Mouse (Mus musculus): ENCODE measurements at regions not wholly inside any gene's neighbourhood (a gene's known extent, or its start where the extent isn't known, plus 50 kb on each side); places are given as distances from the start of the nearest gene placed in this dataset.

DNA sequence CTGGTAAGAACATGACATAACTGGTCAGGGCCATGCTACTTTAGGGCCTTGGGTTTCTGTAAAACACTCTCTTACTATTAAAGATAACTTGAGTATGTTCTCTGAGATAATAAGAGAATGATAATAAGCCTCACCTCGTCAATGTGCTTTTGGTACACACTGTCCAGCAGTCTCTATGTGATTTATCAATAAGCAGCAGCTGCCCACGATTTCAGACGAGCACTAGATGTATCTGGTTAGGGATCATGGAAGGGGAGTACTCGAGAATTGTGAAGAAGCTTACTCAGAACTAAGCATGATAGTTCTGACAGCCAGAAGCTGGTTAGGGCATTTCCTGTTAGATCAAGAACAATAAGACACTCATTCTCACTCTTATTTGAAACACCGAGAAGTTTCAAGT, 53.8 kb downstream of the Neurod6 start:
- DNase-seq (ENCODE audit: low spot score in 2 of 2), result no peak

DNA sequence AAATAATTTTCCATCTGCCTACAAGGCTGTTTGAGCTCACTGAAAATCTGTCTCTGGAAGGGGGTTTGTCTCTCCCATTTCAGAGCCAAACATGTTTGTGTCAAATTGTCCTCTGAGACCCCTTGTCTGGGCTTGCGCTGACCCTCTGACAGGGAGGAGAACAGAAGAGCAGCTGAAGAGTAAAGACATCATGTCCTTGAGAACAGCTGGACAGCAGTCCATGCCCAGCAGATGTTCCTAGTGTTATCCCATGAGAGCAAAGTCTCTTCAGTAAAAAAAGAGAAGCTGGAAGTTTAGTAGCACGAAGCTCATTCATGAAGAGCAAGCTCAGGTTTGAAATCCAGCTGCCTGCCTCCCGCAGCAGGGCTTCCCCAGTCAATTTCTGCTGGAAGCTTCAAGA, 60.7 kb downstream of the Neurod6 start:
- DNase-seq (ENCODE audit: low spot score in 2 of 2), result no peak

DNA sequence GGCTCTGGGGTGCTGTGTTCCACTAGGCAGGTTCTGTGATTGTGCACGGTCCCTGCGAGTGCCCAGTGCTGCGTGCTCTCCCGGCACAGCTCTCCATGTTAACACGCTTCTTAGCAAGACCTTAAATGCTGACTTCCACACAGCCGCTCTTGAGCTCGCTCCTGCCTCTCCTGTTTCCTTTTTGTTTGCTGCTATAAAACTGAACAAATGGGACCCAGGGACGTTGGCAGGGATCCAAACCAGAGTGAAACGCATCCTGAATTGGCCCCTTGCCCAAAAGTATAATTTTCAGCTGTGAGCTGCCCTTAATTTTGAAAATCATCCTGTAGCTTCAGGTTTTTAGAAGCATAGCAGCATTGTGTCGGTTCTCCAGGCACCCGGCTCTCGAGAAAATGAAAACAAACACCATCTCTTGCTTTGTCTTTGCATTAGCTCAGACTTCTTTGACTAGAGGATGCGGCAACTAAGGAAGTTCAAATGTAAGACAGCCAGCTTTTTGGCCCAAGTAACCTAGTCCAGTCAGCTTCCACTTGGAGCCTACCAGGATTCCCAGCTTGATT, 63.1 kb downstream of the Neurod6 start:
- DNase-seq (ENCODE audit: low spot score in 2 of 2), result peak; percentile 9 to 73

DNA sequence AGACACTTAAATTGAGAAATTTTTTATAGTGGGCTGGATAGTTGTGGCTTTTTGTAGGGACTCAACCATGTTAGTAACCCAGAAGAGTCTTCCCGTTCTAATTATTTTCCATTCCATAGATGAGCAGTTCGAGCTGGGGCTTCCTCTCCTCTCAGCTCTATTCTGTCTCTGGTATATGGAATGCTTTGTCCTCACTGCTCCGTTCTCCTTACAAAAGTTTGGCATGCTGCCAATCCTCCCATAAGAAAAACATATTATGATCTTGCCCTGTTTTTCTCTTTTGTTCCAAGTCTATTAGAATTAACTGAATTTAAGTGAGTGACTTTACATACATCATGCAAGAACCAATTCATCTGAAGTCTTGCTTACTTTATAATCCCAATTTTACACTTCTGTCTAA, 70.7 kb downstream of the Neurod6 start:
- DNase-seq (ENCODE audit: low spot score in 2 of 2), result no peak

DNA sequence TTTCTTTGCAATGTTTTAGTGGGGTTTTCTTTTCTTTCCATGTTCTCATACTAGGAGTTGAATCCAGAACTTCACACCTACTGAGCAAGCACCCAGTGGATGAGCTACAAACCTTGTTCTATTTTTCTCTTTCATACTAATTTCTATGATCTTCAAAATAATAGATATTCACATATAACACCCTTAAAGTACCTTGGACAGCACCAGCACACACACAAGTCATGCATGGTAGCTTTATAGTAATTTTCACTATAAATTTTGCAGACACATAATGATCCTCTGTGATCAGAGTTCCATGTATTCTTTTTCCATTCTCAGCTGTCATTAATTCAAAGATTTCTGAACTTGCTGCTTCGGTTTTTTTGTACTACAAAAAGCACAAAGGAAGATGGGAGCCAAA, 71.1 kb downstream of the Neurod6 start:
- no peak for DNase-seq (ENCODE audit: low spot score in 2 of 2)

DNA sequence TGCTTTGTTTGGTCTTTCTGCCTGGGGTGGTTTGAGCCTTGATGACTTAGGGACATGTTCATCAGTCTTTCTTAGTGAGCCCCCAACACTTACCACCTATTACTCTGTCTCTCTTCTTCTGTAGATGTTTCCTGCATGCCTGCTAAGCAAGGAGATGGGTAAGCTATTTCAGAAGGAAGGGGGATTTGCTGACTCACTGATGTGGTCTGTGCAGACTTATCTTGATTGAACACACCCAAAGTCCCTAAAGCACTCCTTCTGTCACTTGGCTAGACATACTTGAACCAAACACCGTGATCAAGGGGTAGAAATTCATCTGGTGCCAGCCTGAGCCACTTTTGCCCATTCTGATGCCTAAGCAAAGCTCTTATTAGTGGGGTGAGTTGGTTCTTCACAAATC, 72.0 kb downstream of the Neurod6 start:
- no peak for DNase-seq (ENCODE audit: low spot score in 2 of 2)

DNA sequence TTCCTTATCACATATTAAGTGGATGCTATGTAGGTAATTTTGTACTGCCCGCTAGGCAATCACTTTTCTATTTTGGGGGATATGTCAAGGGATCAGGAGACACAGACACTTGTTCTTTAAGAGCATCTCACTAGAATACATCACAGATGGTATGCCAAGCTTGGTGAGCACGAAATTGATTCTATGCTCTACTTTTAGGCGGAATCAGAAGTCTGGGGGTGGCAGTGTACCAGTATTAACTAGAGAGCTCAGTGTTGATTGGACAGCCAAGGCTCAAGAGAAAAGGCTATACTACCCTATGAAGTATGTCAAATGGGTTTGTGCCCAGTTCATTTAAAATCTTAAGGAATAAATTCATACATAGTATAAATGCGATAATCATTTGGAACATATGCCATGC, 84.0 kb downstream of the Neurod6 start:
- no peak for DNase-seq (ENCODE audit: low spot score in 2 of 2)

DNA sequence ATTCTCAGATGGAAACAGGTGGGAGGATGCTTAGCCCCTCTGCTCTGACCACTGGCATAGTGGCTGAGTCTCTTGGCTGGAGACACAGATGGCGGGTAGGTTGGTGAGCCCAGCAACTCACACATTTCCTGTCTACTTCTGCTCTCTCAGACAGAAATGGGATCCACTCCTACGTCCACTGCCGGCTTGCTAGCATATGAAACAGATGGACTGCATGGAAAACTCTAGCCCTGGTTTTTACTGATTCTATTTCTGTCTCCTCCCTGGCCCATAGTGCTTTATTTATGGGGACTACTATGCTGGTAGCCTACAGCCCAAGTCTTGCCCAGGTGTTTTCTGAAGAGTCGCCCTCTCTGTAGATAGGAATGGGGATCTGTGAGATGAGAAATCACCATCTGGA, 88.9 kb downstream of the Neurod6 start:
- DNase-seq (ENCODE audit: low spot score in 2 of 2), result peak; percentile 72 to 84

DNA sequence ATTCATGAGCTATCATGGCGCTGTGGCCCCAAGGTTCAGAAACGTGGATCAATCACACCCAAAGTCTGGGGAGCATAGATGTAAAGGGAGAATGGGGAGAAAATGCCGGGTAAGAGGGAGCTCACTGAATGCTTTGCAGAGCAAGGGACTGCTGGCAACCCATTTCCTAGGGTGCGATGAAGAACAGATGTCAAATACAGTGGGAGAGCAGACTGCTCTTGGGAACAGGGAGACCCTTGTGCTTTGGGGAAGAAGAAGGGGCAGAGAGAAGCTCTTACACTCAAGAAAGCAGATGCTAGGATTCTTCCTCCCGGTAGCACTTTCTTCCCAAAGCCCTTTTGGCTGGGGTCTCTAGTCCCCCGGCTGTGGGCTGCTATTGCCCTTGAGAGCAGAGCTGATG, 100.0 kb downstream of the Neurod6 start:
- DNase-seq (ENCODE audit: low spot score in 2 of 2), result no peak

DNA sequence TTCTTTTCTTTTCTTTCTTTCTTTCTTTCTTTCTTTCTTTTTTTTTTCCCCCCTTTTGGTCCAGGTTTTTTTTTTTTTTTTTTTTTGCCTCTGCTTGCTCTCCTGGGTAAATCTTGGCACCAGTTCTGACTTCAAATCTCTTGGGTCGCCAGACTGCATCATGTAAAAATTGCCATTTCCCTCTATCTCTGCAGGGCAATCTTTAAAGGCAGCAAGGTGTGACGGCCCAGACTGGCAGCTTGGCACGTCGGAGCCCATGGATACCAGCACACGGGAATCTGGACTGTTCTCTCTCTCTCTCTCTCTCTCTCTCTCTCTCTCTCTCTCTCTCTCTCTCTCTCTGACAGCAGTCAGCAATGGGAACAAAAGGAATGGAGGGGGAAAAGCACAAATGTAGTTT, 101.0 kb downstream of the Neurod6 start:
- DNase-seq (ENCODE audit: low spot score in 2 of 2), result no peak

DNA sequence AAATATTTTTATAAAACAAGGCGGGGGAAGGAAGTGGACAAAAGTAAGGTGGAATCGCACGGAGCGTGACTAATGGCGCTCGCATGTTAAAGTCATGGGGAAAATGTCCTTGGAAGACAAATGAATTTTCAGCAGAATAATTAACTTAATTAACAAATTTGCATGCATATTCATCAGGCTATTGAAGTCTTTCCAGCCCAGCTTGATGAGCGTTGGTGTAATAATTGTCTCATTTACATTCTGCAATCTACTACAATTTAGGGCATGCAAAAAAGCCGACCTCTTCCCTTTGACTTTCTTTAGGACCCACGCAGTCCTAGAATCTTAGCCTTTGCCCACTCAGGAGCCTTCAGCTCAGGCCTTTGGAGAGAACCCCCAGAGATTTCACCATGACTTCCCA, 101.5 kb downstream of the Neurod6 start:
- no peak for DNase-seq (ENCODE audit: low spot score in 2 of 2)

DNA sequence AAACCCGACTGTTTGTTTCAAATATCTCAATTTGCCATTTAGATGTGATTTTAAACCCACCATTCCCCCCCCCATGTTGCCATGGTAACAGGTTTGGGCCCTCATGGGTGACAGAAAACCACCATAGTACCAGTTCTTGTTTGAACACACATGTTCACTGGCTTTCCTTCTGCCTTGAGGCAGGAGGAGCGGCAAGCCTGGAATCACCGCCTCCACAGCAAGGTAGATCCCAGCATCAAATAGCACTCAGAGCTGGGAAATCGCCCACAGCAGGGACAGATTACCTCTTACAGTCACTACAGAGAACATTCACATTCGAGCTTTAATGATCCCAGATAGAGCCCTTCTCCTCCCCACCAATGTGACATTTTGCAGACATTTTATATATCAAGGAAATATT, 102.0 kb downstream of the Neurod6 start:
- DNase-seq (ENCODE audit: low spot score in 2 of 2), result no peak

DNA sequence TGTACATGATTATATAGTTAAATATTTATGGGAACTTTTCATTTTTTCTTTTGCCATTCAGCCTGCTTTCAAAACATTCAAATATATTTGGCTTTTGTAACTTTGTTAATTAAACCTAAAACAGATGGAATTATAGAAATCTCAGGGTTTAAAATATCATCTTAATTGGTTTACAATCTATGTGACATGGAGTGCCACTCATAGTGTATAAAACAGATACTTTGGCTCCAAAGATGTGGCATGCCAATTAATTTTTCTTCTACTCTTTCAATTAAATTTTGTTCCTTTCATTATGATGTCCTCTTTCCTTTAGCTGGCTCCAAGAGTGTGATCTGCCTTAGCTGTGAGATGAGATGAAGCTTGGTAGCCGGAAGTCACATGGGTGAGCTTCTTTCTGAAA, 103.0 kb downstream of the Neurod6 start:
- no peak for DNase-seq (ENCODE audit: low spot score in 2 of 2)

DNA sequence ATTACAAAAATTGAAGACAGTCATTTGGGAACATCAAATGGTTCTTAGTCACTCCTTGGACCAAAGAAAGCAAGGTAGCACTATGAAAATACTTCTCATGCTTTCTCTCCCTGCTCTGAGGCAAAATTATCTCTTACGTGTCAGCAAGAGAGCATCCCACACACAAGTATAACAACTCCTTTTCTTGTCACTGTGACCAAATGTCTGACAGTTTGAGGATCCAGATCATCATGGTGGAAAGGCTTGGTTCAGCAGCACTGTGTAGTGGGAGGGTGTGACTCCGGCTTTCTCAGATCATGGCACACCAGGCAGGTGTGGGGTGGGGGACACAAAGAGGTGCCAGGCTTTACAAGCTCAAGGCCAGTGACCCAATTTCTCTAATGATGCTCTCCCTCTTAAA, 113.5 kb downstream of the Neurod6 start:
- no peak for DNase-seq (ENCODE audit: low spot score in 2 of 2)

DNA sequence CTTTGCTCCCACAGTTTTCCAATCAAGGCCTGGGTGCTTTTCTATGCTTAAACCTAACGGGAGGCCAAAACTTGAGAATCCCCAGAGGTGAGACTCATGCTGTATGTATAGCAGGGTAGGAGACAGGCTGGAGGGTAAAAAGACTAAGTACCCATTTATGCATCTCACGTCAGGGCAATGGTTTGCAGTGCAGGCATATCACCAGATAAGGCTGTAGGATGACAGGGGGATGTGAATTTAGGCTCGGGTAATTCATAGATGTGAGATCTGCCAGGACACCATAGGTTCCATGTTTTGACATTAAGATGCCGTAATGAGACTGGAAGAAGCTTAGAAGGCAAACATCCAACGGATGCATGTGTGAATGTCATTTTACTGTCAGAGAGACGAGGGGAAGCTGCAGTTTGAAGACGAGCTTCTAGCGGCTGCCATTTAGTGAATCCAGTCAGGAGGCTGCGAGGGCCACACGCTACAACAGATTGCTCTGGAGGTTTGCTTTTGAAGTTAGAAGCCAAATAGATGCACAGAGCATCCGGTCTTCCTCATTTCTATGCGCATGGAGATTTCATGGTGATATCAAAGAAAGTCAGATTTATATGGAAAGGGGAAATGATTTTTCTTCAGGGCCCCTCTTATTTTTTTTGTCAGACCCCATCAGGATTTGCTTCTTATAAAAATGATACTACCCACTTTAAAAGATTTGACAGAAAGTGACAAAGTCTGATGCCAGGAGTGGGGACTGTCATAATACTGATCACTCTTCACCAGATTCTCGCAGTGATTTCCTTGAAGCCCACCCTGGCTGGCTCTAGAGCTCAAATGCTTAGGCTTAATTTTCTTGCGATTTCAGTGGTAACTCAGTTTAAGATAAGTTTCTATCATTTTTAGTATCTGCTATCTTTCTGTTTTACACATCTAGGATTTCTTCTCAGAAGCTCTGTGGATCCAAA, 113.8 kb downstream of the Adcyap1r1 start:
- no peak for DNase-seq (ENCODE audit: low spot score in 2 of 2)

DNA sequence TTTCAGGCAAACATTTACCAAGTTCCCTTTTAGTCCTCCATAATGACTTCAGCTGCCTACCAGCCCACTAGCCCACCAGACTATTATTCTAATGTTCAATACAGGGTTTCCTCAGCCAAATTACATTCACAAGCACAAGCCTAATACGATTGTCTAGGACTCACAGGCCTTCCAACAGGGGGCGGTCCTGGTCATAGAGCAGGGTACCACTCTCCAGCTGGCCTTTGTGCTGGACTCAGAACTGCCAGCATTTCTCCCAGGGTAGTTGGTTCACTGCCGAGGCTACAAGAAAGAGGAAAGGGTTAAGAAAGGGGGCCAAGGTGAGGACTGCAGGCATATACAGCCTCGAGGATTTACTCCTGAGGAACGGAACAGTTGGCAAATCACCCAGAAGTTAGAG, 108.8 kb downstream of the Adcyap1r1 start:
- no peak for DNase-seq (ENCODE audit: low spot score in 2 of 2)

DNA sequence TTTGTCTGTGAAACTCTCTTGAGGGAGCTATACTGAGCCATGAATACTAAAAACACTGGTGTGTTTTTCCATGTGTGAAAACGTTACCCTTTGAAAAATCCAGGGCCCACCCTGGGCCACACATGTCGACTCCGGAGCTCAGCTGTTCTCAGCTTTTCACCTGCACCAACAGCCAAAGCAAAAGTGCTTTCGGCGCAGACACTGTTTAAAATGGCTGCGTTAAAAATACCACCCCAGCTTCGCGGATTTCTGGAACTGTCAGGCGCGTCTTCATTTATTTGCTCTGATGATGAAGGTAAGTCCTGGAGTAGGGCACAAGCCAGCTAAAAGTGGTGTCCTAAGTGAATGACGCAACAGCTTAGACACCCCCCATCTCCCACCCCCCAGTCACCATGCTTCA, 108.0 kb downstream of the Adcyap1r1 start:
- no peak for DNase-seq (ENCODE audit: low spot score in 2 of 2)

Data from left cerebral cortex, adult 9 months (tissue).